Comparison of ENCODE assay signal across 21 mouse cellular contexts in genomic region chr13:24709656-24710396, GRCm38 (mm10). TPM values are rescaled to one million over a fixed set of nuclear protein-coding genes. Genes with fewer than 3 reads are reported as not detected.
A peak's percentile ranks its signal among the peaks of the same experiment; 100 is the strongest.
DNase-seq lines count a peak whose midpoint lies in the region; ATAC-seq and TF ChIP-seq lines count a peak whose summit lies in the region.
"Had no signal": no experiment of that assay in that cellular context is flagged by ENCODE, and none has a peak within 500 bp of the region (broad histone marks: within the 10 kb centered on the region; RNA-seq: fewer than 3 reads in every experiment).

No protein-coding gene starts in this region.

- no peaks in the 10 kb centered on the region for H3K9me3 ChIP-seq in kidney, embryonic 16.5 days (ENCODE audit: low read length)
- H3K9me3 ChIP-seq in intestine, embryonic 15.5 days = no peaks in the 10 kb centered on the region
- H3K9me3 ChIP-seq in intestine, postnatal 0 days (ENCODE audit: control insufficient read depth) = no peaks in the 10 kb centered on the region
- no peaks in the 10 kb centered on the region for H3K9me3 ChIP-seq in midbrain, embryonic 13.5 days
- no peaks in the 10 kb centered on the region for H3K9me3 ChIP-seq in midbrain, embryonic 16.5 days (replicated peaks; ENCODE audit: control insufficient read depth, low read length, poor library complexity, severe bottlenecking)
- H3K9me3 ChIP-seq: embryonic facial prominence, embryonic 15.5 days; G1E had no signal

- H3K27me3 ChIP-seq in kidney, embryonic 16.5 days (ENCODE audit: insufficient read depth, low read length) = no peaks in the 10 kb centered on the region
- no peaks in the 10 kb centered on the region for H3K27me3 ChIP-seq in intestine, embryonic 15.5 days (replicated peaks)
- no peaks in the 10 kb centered on the region for H3K27me3 ChIP-seq in intestine, postnatal 0 days (replicated peaks; ENCODE audit: control insufficient read depth, insufficient read depth, low read length)
- no peaks in the 10 kb centered on the region for H3K27me3 ChIP-seq in midbrain, embryonic 13.5 days
- no peaks in the 10 kb centered on the region for H3K27me3 ChIP-seq in midbrain, embryonic 16.5 days (ENCODE audit: control insufficient read depth, insufficient read depth, low read depth, low read length)
- H3K27me3 ChIP-seq: embryonic facial prominence, embryonic 15.5 days had no signal

- TF ChIP-seq CTCF in intestine, postnatal 0 days (IDR thresholded peaks at IDR 0.05; ENCODE audit: low read depth) = no peak

- ATAC-seq in kidney, embryonic 16.5 days (ENCODE audit: low FRiP score, low TSS enrichment) = no peak
- peak; percentile 65; the same call in 1 of the 2 replicates for ATAC-seq in intestine, embryonic 15.5 days
- ATAC-seq in intestine, postnatal 0 days = peak; percentile 82
- ATAC-seq in midbrain, embryonic 13.5 days = no peak
- no peak for ATAC-seq in midbrain, embryonic 16.5 days
- ATAC-seq: activated CD4-positive, CD25-positive, alpha-beta regulatory T cell, adult 4 months; forebrain, postnatal 0 days; hindbrain, postnatal 0 days had no signal

- no peak overlapping the region for H3K4me3 ChIP-seq in kidney, embryonic 16.5 days (ENCODE audit: low read length)
- no peak overlapping the region for H3K4me3 ChIP-seq in intestine, embryonic 15.5 days (replicated peaks)
- no peak overlapping the region for H3K4me3 ChIP-seq in intestine, postnatal 0 days (ENCODE audit: low read depth, low read length)
- H3K4me3 ChIP-seq in midbrain, embryonic 13.5 days (replicated peaks) = no peak overlapping the region
- no peak overlapping the region for H3K4me3 ChIP-seq in midbrain, embryonic 16.5 days (ENCODE audit: low read depth, low read length)
- H3K4me3 ChIP-seq: embryonic facial prominence, embryonic 15.5 days had no signal

- 0 out of 2 replicates have a peak overlapping the region, but pooled peaks have one; percentile 9 for H3K27ac ChIP-seq in kidney, embryonic 16.5 days (ENCODE audit: low read length)
- 0 out of 2 replicates have a peak overlapping the region, but pooled peaks have one; percentile 2 for H3K27ac ChIP-seq in intestine, embryonic 15.5 days
- no peak overlapping the region for H3K27ac ChIP-seq in intestine, postnatal 0 days (ENCODE audit: low read depth, low read length)
- H3K27ac ChIP-seq in midbrain, embryonic 13.5 days = no peak overlapping the region
- H3K27ac ChIP-seq in midbrain, embryonic 16.5 days (ENCODE audit: low read length) = no peak overlapping the region
- H3K27ac ChIP-seq: embryonic facial prominence, embryonic 15.5 days; liver, embryonic 14.5 days had no signal

- no peaks in the 10 kb centered on the region for H3K36me3 ChIP-seq in kidney, embryonic 16.5 days (ENCODE audit: insufficient read depth, low read length)
- no peaks in the 10 kb centered on the region for H3K36me3 ChIP-seq in intestine, embryonic 15.5 days
- H3K36me3 ChIP-seq in intestine, postnatal 0 days (ENCODE audit: control insufficient read depth, insufficient read depth) = no peaks in the 10 kb centered on the region
- peaks cover 24% of the 10 kb centered on the region for H3K36me3 ChIP-seq in midbrain, embryonic 13.5 days
- H3K36me3 ChIP-seq in midbrain, embryonic 16.5 days (ENCODE audit: control insufficient read depth, insufficient read depth, low read length) = peaks cover 3% of the 10 kb centered on the region
- H3K36me3 ChIP-seq: embryonic facial prominence, embryonic 15.5 days; G1E had no signal

- WGBS in kidney, embryonic 16.5 days = 51% methylated on average over 12 of the region's 12 CpGs
- WGBS in intestine, embryonic 15.5 days = 65% methylated on average over 12 of the region's 12 CpGs
- 53% methylated on average over 12 of the region's 12 CpGs for whole genome bisulfite sequencing in intestine, postnatal 0 days
- 74% methylated on average over 12 of the region's 12 CpGs for WGBS in midbrain, embryonic 13.5 days
- 65% methylated on average over 12 of the region's 12 CpGs for WGBS in midbrain, embryonic 16.5 days

- H3K4me1 ChIP-seq in kidney, embryonic 16.5 days (ENCODE audit: insufficient read depth, low read length) = peaks cover 19% of the 10 kb centered on the region
- H3K4me1 ChIP-seq in intestine, embryonic 15.5 days (replicated peaks) = peaks cover 11% of the 10 kb centered on the region
- no peaks in the 10 kb centered on the region for H3K4me1 ChIP-seq in intestine, postnatal 0 days (replicated peaks; ENCODE audit: control insufficient read depth, insufficient read depth, low read length)
- H3K4me1 ChIP-seq in midbrain, embryonic 13.5 days (replicated peaks) = peaks cover 6% of the 10 kb centered on the region; the same call in 1 of the 2 replicates
- H3K4me1 ChIP-seq in midbrain, embryonic 16.5 days (ENCODE audit: control insufficient read depth, insufficient read depth, low read length) = no peaks in the 10 kb centered on the region

- no peak overlapping the region for H3K4me2 ChIP-seq in kidney, embryonic 16.5 days (replicated peaks; ENCODE audit: low read depth, low read length)
- H3K4me2 ChIP-seq in intestine, embryonic 15.5 days (replicated peaks) = no peak overlapping the region
- H3K4me2 ChIP-seq in intestine, postnatal 0 days (replicated peaks; ENCODE audit: low read depth) = no peak overlapping the region
- no peak overlapping the region for H3K4me2 ChIP-seq in midbrain, embryonic 13.5 days (replicated peaks)
- no peak overlapping the region for H3K4me2 ChIP-seq in midbrain, embryonic 16.5 days (ENCODE audit: low read length)
- H3K4me2 ChIP-seq: embryonic facial prominence, embryonic 15.5 days; heart, embryonic 11.5 days had no signal

- no peak for DNase-seq in kidney, postnatal 10 days
- peak; percentile 62 for DNase-seq in thymus, postnatal 14 days
- DNase-seq: adrenal gland, postnatal 14 days; cerebellum, postnatal 14 days; forebrain, postnatal 0 days; heart, postnatal 4 days; kidney, adult 8-10 months; layer of hippocampus, postnatal 36 days; lung, postnatal 10 days had no signal

- H3K9ac ChIP-seq in kidney, embryonic 16.5 days (replicated peaks; ENCODE audit: low read length) = no peak overlapping the region
- no peak overlapping the region for H3K9ac ChIP-seq in intestine, embryonic 15.5 days
- H3K9ac ChIP-seq in intestine, postnatal 0 days (ENCODE audit: low read depth, low read length) = no peak overlapping the region
- no peak overlapping the region for H3K9ac ChIP-seq in midbrain, embryonic 13.5 days (replicated peaks)
- H3K9ac ChIP-seq in midbrain, embryonic 16.5 days (ENCODE audit: low read depth, low read length) = no peak overlapping the region
- H3K9ac ChIP-seq: embryonic facial prominence, embryonic 15.5 days; forebrain, postnatal 0 days; liver, embryonic 14.5 days had no signal

RNA-seq across cellular contexts. Expression of gene Armh2, which starts 31.2 kb away (rescaled TPM):
- polyA plus RNA-seq in kidney, embryonic 16.5 days (2015; fragmentation: Nextera tagmentation; extraction: Ambion mirVana) = not detected in 2 replicates
- not detected in 2 replicates for polyA plus RNA-seq in intestine, embryonic 15.5 days (2015; fragmentation: Nextera tagmentation; extraction: Ambion mirVana)
- polyA plus RNA-seq in intestine, postnatal 0 days (2015; fragmentation: Nextera tagmentation; extraction: Ambion mirVana) = not detected in 2 replicates
- not detected in 2 replicates for polyA plus RNA-seq in midbrain, embryonic 13.5 days (2015; fragmentation: Nextera tagmentation; extraction: Ambion mirVana)
- not detected in 2 replicates for polyA plus RNA-seq in midbrain, embryonic 16.5 days (2015; fragmentation: Nextera tagmentation; extraction: Ambion mirVana)
- polyA plus RNA-seq: activated CD4-positive, CD25-positive, alpha-beta regulatory T cell, adult 4 months; embryonic facial prominence, embryonic 15.5 days; forebrain, postnatal 0 days; G1E; heart, embryonic 11.5 days; hindbrain, postnatal 0 days; limb, embryonic 14.5 days; liver, embryonic 14.5 days had no signal

RNA-seq across cellular contexts. Expression of gene Gmnn, which starts 51.9 kb away (rescaled TPM):
- 103 and 104 TPM in 2 replicates for polyA plus RNA-seq in kidney, embryonic 16.5 days (2015; fragmentation: Nextera tagmentation; extraction: Ambion mirVana)
- polyA plus RNA-seq in intestine, embryonic 15.5 days (2015; fragmentation: Nextera tagmentation; extraction: Ambion mirVana) = 106 and 115 TPM in 2 replicates
- 47.7 and 50.6 TPM in 2 replicates for polyA plus RNA-seq in intestine, postnatal 0 days (2015; fragmentation: Nextera tagmentation; extraction: Ambion mirVana)
- 43.9 and 45.7 TPM in 2 replicates for polyA plus RNA-seq in midbrain, embryonic 13.5 days (2015; fragmentation: Nextera tagmentation; extraction: Ambion mirVana)
- 11.0 and 13.6 TPM in 2 replicates for polyA plus RNA-seq in midbrain, embryonic 16.5 days (2015; fragmentation: Nextera tagmentation; extraction: Ambion mirVana)

Comparison
In these comparisons a context has a peak if more than half of its experiments do, and no peak if none do; other contexts are left out.
1. H3K27ac ChIP-seq: peak in kidney, embryonic 16.5 days (single experiment) and intestine, embryonic 15.5 days (single experiment); none in intestine, postnatal 0 days (single experiment), midbrain, embryonic 13.5 days (single experiment) and midbrain, embryonic 16.5 days (single experiment).
2. ATAC-seq: peak in intestine, embryonic 15.5 days (single experiment) and intestine, postnatal 0 days (single experiment); none in kidney, embryonic 16.5 days (single experiment), midbrain, embryonic 13.5 days (single experiment) and midbrain, embryonic 16.5 days (single experiment).